Mouse (Mus musculus): ENCODE data around the gene Mecom. TPM values are rescaled to one million over a fixed set of nuclear protein-coding genes. Genes with fewer than 3 reads are reported as not detected.

Gene Mecom
- polyA plus RNA-seq, 1 experiment from 2014 or later, result 13.0 TPM

DNA sequence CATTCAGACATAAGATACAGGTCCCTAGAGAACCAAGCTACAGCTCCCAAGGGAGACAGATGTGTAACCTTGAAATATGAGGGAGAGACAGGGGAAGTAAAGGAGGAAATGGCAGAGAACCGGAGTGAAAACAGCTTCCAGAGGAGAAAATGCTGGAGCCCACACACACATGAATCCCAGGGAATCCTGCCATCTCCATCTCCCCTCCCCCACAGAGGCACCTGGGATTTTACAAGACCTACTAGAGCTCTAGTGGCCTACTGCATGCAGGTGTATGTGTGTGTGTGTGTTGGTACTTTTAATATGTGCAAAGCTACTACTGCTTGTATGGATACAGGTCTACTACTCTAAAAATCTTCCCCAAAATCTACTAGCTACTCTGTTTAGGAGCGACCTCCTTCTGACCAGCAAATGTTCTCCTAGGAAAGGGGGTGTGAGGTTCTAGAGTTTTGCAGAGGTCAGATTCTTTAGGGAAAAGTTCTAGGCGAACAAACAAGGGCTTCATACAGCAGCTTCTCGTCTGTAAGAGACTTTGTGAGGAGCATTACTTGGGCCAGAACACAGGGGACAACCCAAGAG is 36.7 kb downstream of the Mecom start:
- DNase-seq (ENCODE audit: low spot score) (no peak), ATAC-seq (ENCODE audit: low read depth) (no peak)
- 38% methylated on average over 4 of the region's 4 CpGs for WGBS
- Histone ChIP-seq H3K9ac (ENCODE audit: low read depth, low read length) (no peak overlapping the region), H3K27me3 (replicated peaks; ENCODE audit: control insufficient read depth, insufficient read depth, low read length) (peaks cover 63% of the 10 kb centered on the region), H3K36me3 (ENCODE audit: control insufficient read depth, insufficient read depth, low read length) (no peaks in the 10 kb centered on the region), H3K4me2 (ENCODE audit: low read depth, low read length) (no peak overlapping the region), H3K4me1 (ENCODE audit: control insufficient read depth, insufficient read depth, low read length) (peaks cover 7% of the 10 kb centered on the region; the same call in 1 of the 2 replicates), H3K4me3 (ENCODE audit: low read depth, low read length) (no peak overlapping the region), H3K27ac (replicated peaks; ENCODE audit: low read depth, low read length) (no peak overlapping the region), H3K9me3 (ENCODE audit: control insufficient read depth, low read length) (no peaks in the 10 kb centered on the region)

DNA sequence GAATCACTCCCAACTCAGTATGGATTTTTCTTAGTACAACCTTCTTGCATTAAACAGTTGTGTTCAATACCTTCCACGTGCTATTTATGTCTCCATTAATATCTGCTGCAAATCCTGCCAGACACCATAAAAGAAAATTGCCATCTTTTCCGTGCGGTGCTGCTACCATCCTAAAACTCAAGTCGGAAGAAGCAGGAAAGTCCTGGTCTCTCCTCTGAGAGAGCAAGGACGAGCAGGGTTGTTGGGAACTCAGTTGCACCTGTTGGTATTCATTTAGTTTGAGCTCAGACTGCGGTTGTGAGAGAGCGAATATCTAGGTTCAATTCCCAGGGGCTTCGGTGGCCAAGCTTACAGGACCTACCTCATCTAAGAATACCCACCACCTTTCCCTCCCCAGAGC is 37.2 kb downstream of the Mecom start:
- H3K27me3 ChIP-seq (replicated peaks; ENCODE audit: control insufficient read depth, insufficient read depth, low read length), result peaks cover 58% of the 10 kb centered on the region
- no peaks in the 10 kb centered on the region for H3K36me3 ChIP-seq (ENCODE audit: control insufficient read depth, insufficient read depth, low read length)
- no peak overlapping the region for H3K27ac ChIP-seq (replicated peaks; ENCODE audit: low read depth, low read length)
- no peak overlapping the region for H3K9ac ChIP-seq (ENCODE audit: low read depth, low read length)
- DNase-seq (ENCODE audit: low spot score) (no peak), ATAC-seq (ENCODE audit: low read depth) (no peak)
- no peaks in the 10 kb centered on the region for H3K9me3 ChIP-seq (ENCODE audit: control insufficient read depth, low read length)
- peaks cover 9% of the 10 kb centered on the region for H3K4me1 ChIP-seq (ENCODE audit: control insufficient read depth, insufficient read depth, low read length)
- WGBS, result 14% methylated on average over 8 of the region's 8 CpGs
- H3K4me2 ChIP-seq (ENCODE audit: low read depth, low read length), result peak overlapping the region; percentile 89
- H3K4me3 ChIP-seq (ENCODE audit: low read depth, low read length), result peak overlapping the region; percentile 58; the same call in 1 of the 2 replicates

DNA sequence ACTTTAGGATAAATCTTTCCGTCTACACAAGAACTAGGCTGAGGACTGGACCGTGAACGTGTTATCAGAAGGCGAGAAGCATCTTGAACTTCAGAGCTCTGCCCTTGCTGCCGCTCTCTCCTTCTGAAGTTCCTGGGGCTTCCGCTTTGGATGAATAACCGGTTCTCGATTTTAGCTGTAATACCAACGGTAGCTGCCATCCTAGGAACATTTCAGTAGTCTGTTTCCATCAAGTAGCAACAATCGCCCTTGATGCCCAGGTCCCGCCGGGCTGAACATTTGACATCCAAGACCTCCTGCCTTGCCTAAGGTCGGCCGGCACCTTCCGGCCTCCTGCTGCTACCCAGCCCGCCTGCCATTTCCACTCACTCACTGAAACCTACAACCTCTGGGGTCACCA is 37.7 kb downstream of the Mecom start:
- DNase-seq (ENCODE audit: low spot score) (no peak), ATAC-seq (ENCODE audit: low read depth) (no peak)
- H3K27me3 ChIP-seq (replicated peaks; ENCODE audit: control insufficient read depth, insufficient read depth, low read length), result peaks cover 58% of the 10 kb centered on the region
- H3K27ac ChIP-seq (replicated peaks; ENCODE audit: low read depth, low read length), result no peak overlapping the region; the same call in 1 of the 2 replicates
- no peak overlapping the region for H3K9ac ChIP-seq (ENCODE audit: low read depth, low read length)
- H3K36me3 ChIP-seq (ENCODE audit: control insufficient read depth, insufficient read depth, low read length), result no peaks in the 10 kb centered on the region
- peak overlapping the region; percentile 58 for H3K4me3 ChIP-seq (ENCODE audit: low read depth, low read length)
- peak overlapping the region; percentile 89 for H3K4me2 ChIP-seq (ENCODE audit: low read depth, low read length)
- no peaks in the 10 kb centered on the region for H3K9me3 ChIP-seq (ENCODE audit: control insufficient read depth, low read length)
- peaks cover 12% of the 10 kb centered on the region for H3K4me1 ChIP-seq (ENCODE audit: control insufficient read depth, insufficient read depth, low read length)
- 2% methylated on average over 16 of the region's 16 CpGs for WGBS

DNA sequence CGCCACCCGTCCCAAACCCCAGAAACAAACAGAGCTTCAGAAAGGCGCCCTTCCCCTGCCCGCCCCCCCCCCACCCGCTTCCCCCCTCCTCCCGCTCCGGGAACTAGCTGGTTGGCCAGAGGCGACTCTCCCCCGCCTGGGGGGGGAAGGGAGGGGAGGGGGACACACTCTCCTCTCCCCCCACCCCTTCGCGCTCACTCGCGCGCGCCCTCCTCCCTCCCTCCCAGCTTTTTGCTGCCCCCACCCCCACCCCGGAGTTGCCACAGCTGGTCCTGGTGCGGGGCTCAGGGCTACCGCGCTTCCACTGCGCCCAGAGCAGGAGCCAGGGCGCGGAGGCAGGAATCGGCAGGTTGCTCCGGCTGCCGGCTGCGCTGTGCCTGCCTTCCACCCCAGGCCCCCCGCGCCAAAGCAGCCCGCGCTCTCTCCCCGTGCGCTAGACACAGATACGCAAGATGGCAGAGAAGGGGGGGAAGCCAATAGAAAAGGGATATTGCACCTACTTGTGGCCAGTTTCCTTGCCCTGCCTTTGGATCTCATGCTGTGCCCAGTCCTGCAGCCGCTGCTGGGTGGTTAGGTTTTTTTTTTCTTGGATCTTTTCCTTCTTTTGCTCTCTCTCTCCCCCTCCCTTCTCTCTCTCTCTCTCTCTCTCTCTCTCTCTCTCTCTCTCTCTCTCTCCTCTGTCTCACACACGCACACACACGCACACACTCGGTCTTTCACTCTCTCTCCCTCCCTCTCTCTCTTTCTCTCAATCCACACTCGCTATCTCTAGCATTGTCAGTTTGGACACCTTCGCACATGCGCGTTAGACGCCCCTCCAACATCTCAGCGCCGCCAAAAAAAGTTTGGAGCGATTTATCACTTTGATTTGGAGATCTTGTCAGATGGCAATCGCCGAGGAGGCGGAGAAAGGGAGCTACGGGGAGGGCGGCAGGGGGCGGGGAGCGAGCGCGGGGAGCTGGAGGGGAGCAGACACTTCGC is 38.6 kb downstream of the Mecom start:
- DNase-seq (ENCODE audit: low spot score) (peak; percentile 74), ATAC-seq (ENCODE audit: low read depth) (peak; percentile 22)
- Histone ChIP-seq H3K4me2 (ENCODE audit: low read depth, low read length) (peak overlapping the region; percentile 89), H3K9me3 (ENCODE audit: control insufficient read depth, low read length) (no peaks in the 10 kb centered on the region), H3K4me1 (ENCODE audit: control insufficient read depth, insufficient read depth, low read length) (peaks cover 11% of the 10 kb centered on the region), H3K27me3 (replicated peaks; ENCODE audit: control insufficient read depth, insufficient read depth, low read length) (peaks cover 55% of the 10 kb centered on the region), H3K9ac (ENCODE audit: low read depth, low read length) (peak overlapping the region; percentile 71), H3K36me3 (ENCODE audit: control insufficient read depth, insufficient read depth, low read length) (no peaks in the 10 kb centered on the region), H3K27ac (replicated peaks; ENCODE audit: low read depth, low read length) (peak overlapping the region; percentile 83), H3K4me3 (ENCODE audit: low read depth, low read length) (peak overlapping the region; percentile 58)
- WGBS, result 1% methylated on average over 37 of the region's 55 CpGs

DNA sequence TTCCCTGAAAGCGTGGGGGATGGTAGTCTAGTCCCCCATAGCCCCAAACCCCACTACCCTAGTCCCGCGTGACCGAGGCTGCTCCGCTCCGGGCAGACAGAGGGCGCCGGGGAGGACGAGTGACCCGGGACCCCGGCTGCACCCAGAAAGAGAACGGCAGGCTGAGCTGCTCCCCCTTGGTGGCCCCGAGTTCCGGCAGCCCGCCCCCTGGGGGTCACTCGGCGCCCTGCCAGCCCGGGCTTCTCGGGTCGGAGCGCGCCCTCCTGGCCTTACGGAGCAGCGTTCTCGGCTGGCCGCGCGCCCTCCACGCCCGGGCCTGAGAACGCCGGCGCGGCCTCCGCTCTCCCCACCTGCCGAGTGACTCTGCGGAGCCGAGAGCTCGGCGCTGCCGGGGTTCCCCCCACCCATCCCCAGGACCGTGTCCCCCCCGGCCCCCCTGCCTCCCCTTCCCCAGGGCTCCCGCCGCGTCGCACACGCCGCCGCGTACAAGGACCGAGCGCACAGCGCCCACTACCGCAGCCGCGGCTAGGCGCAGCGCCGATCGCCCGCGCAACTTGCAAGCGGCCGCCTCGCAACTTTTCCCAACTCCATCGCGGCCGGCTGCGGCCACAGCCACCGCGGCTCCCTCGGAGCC is 39.4 kb downstream of the Mecom start:
- ATAC-seq (ENCODE audit: low read depth), result peak; percentile 79
- Histone ChIP-seq H3K27ac (replicated peaks; ENCODE audit: low read depth, low read length) (peak overlapping the region; percentile 83), H3K4me1 (ENCODE audit: control insufficient read depth, insufficient read depth, low read length) (peaks cover 12% of the 10 kb centered on the region), H3K9me3 (ENCODE audit: control insufficient read depth, low read length) (no peaks in the 10 kb centered on the region), H3K27me3 (replicated peaks; ENCODE audit: control insufficient read depth, insufficient read depth, low read length) (peaks cover 54% of the 10 kb centered on the region), H3K36me3 (ENCODE audit: control insufficient read depth, insufficient read depth, low read length) (no peaks in the 10 kb centered on the region), H3K9ac (ENCODE audit: low read depth, low read length) (peak overlapping the region; percentile 71), H3K4me3 (ENCODE audit: low read depth, low read length) (peak overlapping the region; percentile 58), H3K4me2 (ENCODE audit: low read depth, low read length) (peak overlapping the region; percentile 89)
- peak; percentile 86 for DNase-seq (ENCODE audit: low spot score)
- whole genome bisulfite sequencing, result 0% methylated on average over 9 of the region's 73 CpGs

DNA sequence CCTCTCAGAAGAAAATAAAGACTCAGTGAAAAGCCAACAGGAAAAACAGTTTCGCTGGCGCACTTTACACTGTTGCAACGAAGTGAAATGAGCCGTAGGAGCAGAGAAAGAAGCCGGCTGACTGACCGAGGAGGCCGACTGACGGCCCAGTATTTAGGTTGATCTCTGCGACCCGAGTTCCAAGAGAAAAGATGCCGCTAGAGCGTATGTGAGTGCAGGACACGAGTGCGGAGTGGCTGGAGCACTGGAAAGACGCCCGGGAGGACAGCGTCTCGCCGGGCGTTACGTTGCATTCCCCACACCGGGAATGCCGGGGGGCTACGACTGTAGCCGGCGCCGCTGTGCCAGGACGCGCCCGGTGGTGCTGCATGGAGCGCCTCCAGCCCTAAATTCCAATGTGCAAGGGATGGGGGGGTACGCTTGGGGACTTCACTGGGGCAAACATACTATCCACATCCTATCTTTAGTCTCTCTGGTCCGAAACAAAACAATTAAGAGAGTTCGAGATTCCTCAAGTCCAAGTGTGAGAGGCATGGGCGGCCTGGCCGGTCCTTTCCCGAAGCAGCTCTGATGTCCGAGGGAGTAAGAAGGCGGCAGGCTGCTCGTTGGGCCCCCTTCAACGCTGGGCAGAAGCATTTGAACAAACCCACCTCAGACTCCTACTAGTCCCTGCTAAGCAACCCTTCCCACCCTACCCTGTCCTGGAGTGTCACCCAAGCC is 40.1 kb downstream of the Mecom start:
- H3K36me3 ChIP-seq (ENCODE audit: control insufficient read depth, insufficient read depth, low read length), result no peaks in the 10 kb centered on the region
- peaks cover 47% of the 10 kb centered on the region for H3K27me3 ChIP-seq (replicated peaks; ENCODE audit: control insufficient read depth, insufficient read depth, low read length)
- peak; percentile 50 for DNase-seq (ENCODE audit: low spot score)
- peak overlapping the region; percentile 58 for H3K4me3 ChIP-seq (ENCODE audit: low read depth, low read length)
- H3K9ac ChIP-seq (ENCODE audit: low read depth, low read length), result peak overlapping the region; percentile 71
- H3K9me3 ChIP-seq (ENCODE audit: control insufficient read depth, low read length), result no peaks in the 10 kb centered on the region
- H3K27ac ChIP-seq (replicated peaks; ENCODE audit: low read depth, low read length), result peak overlapping the region; percentile 83
- peaks cover 12% of the 10 kb centered on the region for H3K4me1 ChIP-seq (ENCODE audit: control insufficient read depth, insufficient read depth, low read length)
- peak; percentile 9; the same call in 1 of the 2 replicates for ATAC-seq (ENCODE audit: low read depth)
- under 1% methylated on average over 41 of the region's 41 CpGs for WGBS
- peak overlapping the region; percentile 89 for H3K4me2 ChIP-seq (ENCODE audit: low read depth, low read length)

DNA sequence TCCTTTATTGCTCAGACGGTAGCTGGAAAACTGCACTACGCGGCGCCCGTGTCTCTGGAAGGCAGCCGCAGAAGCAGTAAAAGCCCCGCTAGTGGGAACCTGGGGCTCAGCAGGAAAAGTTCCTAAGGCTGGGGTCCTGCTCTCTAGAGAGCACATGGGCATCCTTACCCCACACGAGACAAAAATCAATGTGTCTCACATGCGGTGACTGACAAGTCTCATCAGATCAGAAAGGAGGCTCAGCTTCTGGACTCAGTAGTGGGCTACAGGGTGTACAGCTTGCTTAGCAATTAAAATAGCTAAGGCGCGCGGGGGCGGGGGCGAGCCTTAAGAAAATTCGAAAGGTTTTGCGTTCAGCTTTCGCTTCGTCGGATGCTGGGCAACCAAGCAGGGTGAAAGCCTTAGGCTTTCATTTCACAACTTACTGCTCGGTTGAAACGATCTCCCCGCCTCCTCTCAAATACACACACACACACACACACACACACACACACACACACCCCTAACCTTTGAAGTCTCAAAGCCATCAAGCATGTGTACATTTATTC is 40.7 kb downstream of the Mecom start:
- ATAC-seq (ENCODE audit: low read depth) (no peak), DNase-seq (ENCODE audit: low spot score) (no peak)
- Histone ChIP-seq H3K9me3 (ENCODE audit: control insufficient read depth, low read length) (no peaks in the 10 kb centered on the region), H3K4me1 (ENCODE audit: control insufficient read depth, insufficient read depth, low read length) (peaks cover 12% of the 10 kb centered on the region), H3K4me3 (ENCODE audit: low read depth, low read length) (peak overlapping the region; percentile 58), H3K27ac (replicated peaks; ENCODE audit: low read depth, low read length) (peak overlapping the region; percentile 83; the same call in 1 of the 2 replicates), H3K4me2 (ENCODE audit: low read depth, low read length) (peak overlapping the region; percentile 89), H3K9ac (ENCODE audit: low read depth, low read length) (peak overlapping the region; percentile 71), H3K36me3 (ENCODE audit: control insufficient read depth, insufficient read depth, low read length) (no peaks in the 10 kb centered on the region), H3K27me3 (replicated peaks; ENCODE audit: control insufficient read depth, insufficient read depth, low read length) (peaks cover 42% of the 10 kb centered on the region)
- under 1% methylated on average over 22 of the region's 22 CpGs for WGBS

Data from embryonic facial prominence, embryonic 14.5 days (tissue).